Mouse (Mus musculus) right cerebral cortex, adult 2 months (tissue): ENCODE measurements around the gene Dock9.
A peak's percentile ranks its signal among the peaks of the same experiment; 100 is the strongest.

Source experiments
- DNase-seq, 2 experiments: peaks; one replicate each; pipeline ENCODE4 v3.0.0; 2021 to 2022; ENCODE audit warnings: low spot score in 2 of 2

Gene Dock9

GRCm38 (mm10) chr14:121791935-121792334 lies 5.7 kb downstream of the Dock9 start:
- DNase-seq, result no peak

- DNase-seq, result no peak
These were observed 6.5 kb downstream of the Dock9 start for GRCm38 (mm10) chr14:121791112-121791511.

GRCm38 (mm10) chr14:121789273-121789672 lies 8.4 kb downstream of the Dock9 start:
- no peak for DNase-seq

- no peak for DNase-seq
These were observed 9.2 kb downstream of the Dock9 start for GRCm38 (mm10) chr14:121788451-121788850.

- no peak for DNase-seq
These were observed 10.2 kb downstream of the Dock9 start for GRCm38 (mm10) chr14:121787430-121787829.

- DNase-seq, result no peak
These were observed 10.7 kb downstream of the Dock9 start for GRCm38 (mm10) chr14:121786900-121787299.

GRCm38 (mm10) chr14:121785394-121785793 lies 12.2 kb downstream of the Dock9 start:
- DNase-seq, result no peak

- no peak for DNase-seq
These were observed 16.6 kb downstream of the Dock9 start for GRCm38 (mm10) chr14:121780942-121781531.

- DNase-seq, result no peak
These were observed 17.3 kb downstream of the Dock9 start for GRCm38 (mm10) chr14:121780144-121780913.

GRCm38 (mm10) chr14:121779620-121780019 lies 18.0 kb downstream of the Dock9 start:
- DNase-seq, result no peak

GRCm38 (mm10) chr14:121777279-121777831 lies 20.3 kb downstream of the Dock9 start:
- DNase-seq, result no peak

- no peak for DNase-seq
These were observed 20.9 kb downstream of the Dock9 start for GRCm38 (mm10) chr14:121776749-121777148.

GRCm38 (mm10) chr14:121762021-121762452 lies 35.6 kb downstream of the Dock9 start:
- DNase-seq, result peak in 1 of 2 experiments; percentile 47

- DNase-seq, result no peak
These were observed 37.2 kb downstream of the Dock9 start for GRCm38 (mm10) chr14:121760403-121760802.

- no peak for DNase-seq
These were observed 43.5 kb downstream of the Dock9 start for GRCm38 (mm10) chr14:121754110-121754509.

- DNase-seq, result peak in 1 of 2 experiments; percentile 31
These were observed 44.8 kb downstream of the Dock9 start for GRCm38 (mm10) chr14:121752686-121753426.

- no peak for DNase-seq
These were observed 48.0 kb downstream of the Dock9 start for GRCm38 (mm10) chr14:121749606-121750005.

GRCm38 (mm10) chr14:121749084-121749483 lies 48.6 kb downstream of the Dock9 start:
- no peak for DNase-seq

GRCm38 (mm10) chr14:121747360-121747759 lies 50.3 kb downstream of the Dock9 start:
- no peak for DNase-seq

GRCm38 (mm10) chr14:121743787-121744417 lies 53.7 kb downstream of the Dock9 start:
- no peak for DNase-seq
